10 mouse cellular contexts compared by ENCODE assay signal in the genomic region with DNA sequence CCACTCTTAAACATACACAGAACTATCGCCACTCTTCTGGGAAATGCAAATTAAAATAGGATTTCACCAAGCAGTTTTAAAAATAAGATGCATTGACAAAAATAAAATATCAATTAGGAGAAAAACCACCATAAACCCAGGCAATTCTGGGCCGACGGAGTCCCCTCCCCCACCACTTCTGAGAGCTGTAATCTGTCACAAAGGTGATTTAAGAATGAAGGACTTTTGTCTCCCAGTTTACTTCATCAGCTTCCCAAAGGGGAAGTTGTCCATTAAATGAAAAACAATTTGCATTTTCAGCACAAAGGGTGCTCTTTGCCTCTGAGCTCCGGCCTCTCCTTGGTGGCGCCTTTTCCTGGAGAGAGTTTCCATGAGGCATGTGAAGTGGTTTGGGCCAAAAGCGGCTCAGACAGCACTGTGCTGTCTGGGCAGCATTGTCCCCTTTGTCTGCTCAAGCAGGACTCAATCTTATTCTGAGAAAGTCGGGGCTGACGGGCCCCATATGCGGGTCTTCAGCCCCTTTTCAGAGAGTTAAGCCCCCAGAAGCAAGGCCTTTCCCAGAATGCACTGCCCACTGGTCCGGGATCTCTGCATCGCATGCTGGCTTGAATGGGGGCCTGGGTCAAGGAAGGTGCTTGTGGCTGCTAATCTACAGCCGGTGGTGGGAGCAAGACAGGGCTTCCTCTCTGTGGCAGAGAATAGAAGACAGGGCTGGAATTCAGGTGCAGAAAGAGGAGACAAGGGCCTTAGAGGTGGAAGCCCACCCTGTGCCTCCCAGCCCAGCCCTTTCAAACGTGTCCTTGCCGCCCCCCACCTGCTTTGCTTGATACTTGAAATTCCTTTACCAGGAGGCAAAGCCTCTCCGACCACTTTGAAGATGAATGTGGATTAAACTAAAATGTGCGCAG. TPM values are rescaled to one million over a fixed set of nuclear protein-coding genes. Genes with fewer than 3 reads are reported as not detected.
DNase-seq lines count a peak whose midpoint lies in the region; ATAC-seq and TF ChIP-seq lines count a peak whose summit lies in the region.
"Had no signal": no experiment of that assay in that cellular context is flagged by ENCODE, and none has a peak within 500 bp of the region (broad histone marks: within the 10 kb centered on the region; RNA-seq: fewer than 3 reads in every experiment).

No protein-coding gene starts in this region.

- H3K9ac ChIP-seq in kidney, embryonic 15.5 days: no peak overlapping the region
- H3K9ac ChIP-seq in forebrain, embryonic 11.5 days (ENCODE audit: low read length): peak overlapping the region; percentile 42
- 0 out of 2 replicates have a peak overlapping the region, but pooled peaks have one; percentile 18 for H3K9ac ChIP-seq in kidney, embryonic 14.5 days (ENCODE audit: low read depth, low read length)
- H3K9ac ChIP-seq in midbrain, postnatal 0 days (replicated peaks; ENCODE audit: low read length, poor library complexity, severe bottlenecking): 0 out of 2 replicates have a peak overlapping the region, but pooled peaks have one; percentile 5
- no peak overlapping the region for H3K9ac ChIP-seq in liver, embryonic 12.5 days
- H3K9ac ChIP-seq: limb, embryonic 12.5 days had no signal

- peak; percentile 63 for DNase-seq in kidney, adult 11 months
- DNase-seq in forebrain, embryonic 11.5 days (ENCODE audit: low spot score): peak; percentile 71
- peak; percentile 14 for DNase-seq in midbrain, postnatal 0 days (ENCODE audit: low spot score)

- no peak overlapping the region for H3K4me3 ChIP-seq in kidney, embryonic 15.5 days (replicated peaks)
- H3K4me3 ChIP-seq in forebrain, embryonic 11.5 days (ENCODE audit: low read depth, low read length): no peak overlapping the region
- no peak overlapping the region for H3K4me3 ChIP-seq in kidney, embryonic 14.5 days (ENCODE audit: low read length)
- H3K4me3 ChIP-seq in midbrain, postnatal 0 days (ENCODE audit: low read depth, low read length): no peak overlapping the region
- H3K4me3 ChIP-seq in liver, embryonic 12.5 days: no peak overlapping the region
- H3K4me3 ChIP-seq: limb, embryonic 12.5 days had no signal

- no peak for ATAC-seq in kidney, embryonic 15.5 days (replicated peaks; ENCODE audit: low FRiP score)
- ATAC-seq in forebrain, embryonic 11.5 days (replicated peaks; ENCODE audit: low FRiP score): peak; percentile 88
- ATAC-seq in kidney, embryonic 14.5 days (ENCODE audit: low FRiP score, low TSS enrichment): 0 out of 2 replicates have a peak, but pooled peaks have one; percentile 24
- no peak for ATAC-seq in midbrain, postnatal 0 days (ENCODE audit: low FRiP score)
- ATAC-seq in monocyte, adult 5-6 weeks (replicated peaks; ENCODE audit: insufficient number of reproducible peaks, low FRiP score, low TSS enrichment, poor library complexity, severe bottlenecking): no peak
- ATAC-seq in liver, embryonic 12.5 days: no peak
- ATAC-seq in erythroblast, adult 5-6 weeks (replicated peaks; ENCODE audit: low FRiP score, poor library complexity, severe bottlenecking): no peak

- H3K4me2 ChIP-seq in kidney, embryonic 15.5 days: no peak overlapping the region
- H3K4me2 ChIP-seq in forebrain, embryonic 11.5 days (ENCODE audit: low read depth, low read length, severe bottlenecking): peak overlapping the region; percentile 3; the same call in 1 of the 2 replicates
- no peak overlapping the region for H3K4me2 ChIP-seq in kidney, embryonic 14.5 days (replicated peaks; ENCODE audit: low read depth, low read length)
- no peak overlapping the region for H3K4me2 ChIP-seq in midbrain, postnatal 0 days (ENCODE audit: low read depth, low read length, poor library complexity, severe bottlenecking)
- H3K4me2 ChIP-seq in liver, embryonic 12.5 days: no peak overlapping the region
- H3K4me2 ChIP-seq: limb, embryonic 12.5 days had no signal

- H3K27me3 ChIP-seq in kidney, embryonic 15.5 days: no peaks in the 10 kb centered on the region
- H3K27me3 ChIP-seq in forebrain, embryonic 11.5 days (ENCODE audit: control insufficient read depth, insufficient read depth, low read length): no peaks in the 10 kb centered on the region
- no peaks in the 10 kb centered on the region for H3K27me3 ChIP-seq in kidney, embryonic 14.5 days (ENCODE audit: control insufficient read depth, insufficient read depth, low read length)
- H3K27me3 ChIP-seq in midbrain, postnatal 0 days (ENCODE audit: insufficient read depth, low read length): no peaks in the 10 kb centered on the region
- H3K27me3 ChIP-seq in liver, embryonic 12.5 days (replicated peaks): peaks cover 14% of the 10 kb centered on the region; the same call in 1 of the 2 replicates
- H3K27me3 ChIP-seq: limb, embryonic 12.5 days had no signal

- H3K4me1 ChIP-seq in kidney, embryonic 15.5 days: peaks cover 11% of the 10 kb centered on the region
- H3K4me1 ChIP-seq in forebrain, embryonic 11.5 days (replicated peaks; ENCODE audit: control insufficient read depth, insufficient read depth, low read length): peaks cover 11% of the 10 kb centered on the region; the same call in 1 of the 2 replicates
- H3K4me1 ChIP-seq in kidney, embryonic 14.5 days (ENCODE audit: control insufficient read depth, insufficient read depth, low read length): peaks cover 10% of the 10 kb centered on the region; the same call in 1 of the 2 replicates
- peaks cover 4% of the 10 kb centered on the region; the same call in 1 of the 2 replicates for H3K4me1 ChIP-seq in midbrain, postnatal 0 days (ENCODE audit: insufficient read depth, low read length)
- H3K4me1 ChIP-seq in liver, embryonic 12.5 days: no peaks in the 10 kb centered on the region

- TF ChIP-seq CTCF in midbrain, postnatal 0 days (IDR thresholded peaks at IDR 0.05): no peak

- H3K27ac ChIP-seq in kidney, embryonic 15.5 days: no peak overlapping the region
- peak overlapping the region; percentile 79 for H3K27ac ChIP-seq in forebrain, embryonic 11.5 days (ENCODE audit: low read depth, low read length)
- no peak overlapping the region for H3K27ac ChIP-seq in kidney, embryonic 14.5 days (ENCODE audit: low read depth, low read length)
- H3K27ac ChIP-seq in midbrain, postnatal 0 days (ENCODE audit: low read depth, low read length): no peak overlapping the region
- no peak overlapping the region for H3K27ac ChIP-seq in liver, embryonic 12.5 days
- H3K27ac ChIP-seq: limb, embryonic 12.5 days had no signal

- no peaks in the 10 kb centered on the region for H3K9me3 ChIP-seq in kidney, embryonic 15.5 days (replicated peaks)
- H3K9me3 ChIP-seq in forebrain, embryonic 11.5 days (ENCODE audit: control insufficient read depth, low read length): no peaks in the 10 kb centered on the region
- H3K9me3 ChIP-seq in kidney, embryonic 14.5 days (ENCODE audit: control insufficient read depth, low read length): no peaks in the 10 kb centered on the region
- no peaks in the 10 kb centered on the region for H3K9me3 ChIP-seq in midbrain, postnatal 0 days (ENCODE audit: low read length)
- no peaks in the 10 kb centered on the region for H3K9me3 ChIP-seq in liver, embryonic 12.5 days (replicated peaks)
- H3K9me3 ChIP-seq: limb, embryonic 12.5 days had no signal

- H3K36me3 ChIP-seq in kidney, embryonic 15.5 days: no peaks in the 10 kb centered on the region
- no peaks in the 10 kb centered on the region for H3K36me3 ChIP-seq in forebrain, embryonic 11.5 days (ENCODE audit: control insufficient read depth, insufficient read depth, low read length)
- no peaks in the 10 kb centered on the region for H3K36me3 ChIP-seq in kidney, embryonic 14.5 days (ENCODE audit: control insufficient read depth, insufficient read depth, low read length)
- no peaks in the 10 kb centered on the region for H3K36me3 ChIP-seq in midbrain, postnatal 0 days (ENCODE audit: insufficient read depth, low read length)
- no peaks in the 10 kb centered on the region for H3K36me3 ChIP-seq in liver, embryonic 12.5 days
- H3K36me3 ChIP-seq: limb, embryonic 12.5 days had no signal

- WGBS in kidney, embryonic 15.5 days: 38% methylated on average over 16 of the region's 16 CpGs
- 18% methylated on average over 16 of the region's 16 CpGs for whole genome bisulfite sequencing in forebrain, embryonic 11.5 days
- WGBS in kidney, embryonic 14.5 days: 36% methylated on average over 16 of the region's 16 CpGs
- 25% methylated on average over 16 of the region's 16 CpGs for WGBS in midbrain, postnatal 0 days
- WGBS in liver, embryonic 12.5 days (ENCODE audit: insufficient replicate concordance): 47% methylated on average over 16 of the region's 16 CpGs

RNA-seq across cellular contexts. Expression of gene Hsd17b3, which starts 7.8 kb away (rescaled TPM):
- polyA plus RNA-seq in kidney, embryonic 15.5 days (2015; fragmentation: Nextera tagmentation; extraction: Ambion mirVana): not detected in 2 replicates
- polyA plus RNA-seq in forebrain, embryonic 11.5 days (2014; fragmentation: Nextera tagmentation; extraction: Ambion mirVana): 0.29 TPM in 1 of 2 replicates, not detected in the other
- not detected in 2 replicates for polyA plus RNA-seq in kidney, embryonic 14.5 days (2014; fragmentation: Nextera tagmentation; extraction: Ambion mirVana)
- total RNA-seq in midbrain, postnatal 0 days (2014; rRNA removed): not detected in 2 replicates
- not detected in 2 replicates for polyA plus RNA-seq in midbrain, postnatal 0 days (2015; fragmentation: Nextera tagmentation; extraction: Ambion mirVana)
- not detected in 3 replicates for total RNA-seq in monocyte, adult 5-6 weeks (2017)
- not detected in 2 replicates for polyA plus RNA-seq in liver, embryonic 12.5 days (2016; fragmentation: Nextera tagmentation; extraction: Ambion mirVana)
- total RNA-seq in erythroblast, adult 5-6 weeks (2015; ENCODE audit: low replicate concordance): not detected in 2 replicates
- not detected in 2 replicates for total RNA-seq in erythroblast, adult 5-6 weeks (2017; ENCODE audit: low replicate concordance)
- polyA plus RNA-seq: cortical plate, adult 2 months; limb, embryonic 12.5 days had no signal

RNA-seq across cellular contexts. Expression of gene Slc35d2, which starts 47.9 kb away (rescaled TPM):
- 3.9 and 4.7 TPM in 2 replicates for polyA plus RNA-seq in kidney, embryonic 15.5 days (2015; fragmentation: Nextera tagmentation; extraction: Ambion mirVana)
- polyA plus RNA-seq in forebrain, embryonic 11.5 days (2014; fragmentation: Nextera tagmentation; extraction: Ambion mirVana): 2.2 and 3.1 TPM in 2 replicates
- polyA plus RNA-seq in kidney, embryonic 14.5 days (2014; fragmentation: Nextera tagmentation; extraction: Ambion mirVana): 5.5 TPM in 2 replicates
- total RNA-seq in midbrain, postnatal 0 days (2014; rRNA removed): 0.99 and 2.6 TPM in 2 replicates
- 1.0 and 1.1 TPM in 2 replicates for polyA plus RNA-seq in midbrain, postnatal 0 days (2015; fragmentation: Nextera tagmentation; extraction: Ambion mirVana)
- 24.2 to 36.1 TPM (median 26.4 TPM) in 3 replicates for total RNA-seq in monocyte, adult 5-6 weeks (2017)
- 3.0 and 3.6 TPM in 2 replicates for polyA plus RNA-seq in liver, embryonic 12.5 days (2016; fragmentation: Nextera tagmentation; extraction: Ambion mirVana)
- 5.0 and 5.2 TPM in 2 replicates for total RNA-seq in erythroblast, adult 5-6 weeks (2015; ENCODE audit: low replicate concordance)
- total RNA-seq in erythroblast, adult 5-6 weeks (2017; ENCODE audit: low replicate concordance): 1.7 and 4.0 TPM in 2 replicates

Comparison
In these comparisons a context has a peak if more than half of its experiments do, and no peak if none do; other contexts are left out.
1. ATAC-seq: peak in forebrain, embryonic 11.5 days (single experiment) and kidney, embryonic 14.5 days (single experiment); none in kidney, embryonic 15.5 days (single experiment), midbrain, postnatal 0 days (single experiment), monocyte, adult 5-6 weeks (single experiment), liver, embryonic 12.5 days (single experiment) and erythroblast, adult 5-6 weeks (single experiment).
2. H3K9ac ChIP-seq: peak in forebrain, embryonic 11.5 days (single experiment), kidney, embryonic 14.5 days (single experiment) and midbrain, postnatal 0 days (single experiment); none in kidney, embryonic 15.5 days (single experiment) and liver, embryonic 12.5 days (single experiment).
3. DNase-seq: peak in every context shown above with its lines; median percentile 71 in forebrain, embryonic 11.5 days; 63 in kidney, adult 11 months; 14 in midbrain, postnatal 0 days.